Mouse (Mus musculus): ENCODE results near the gene Dennd2c. TPM values are rescaled to one million over a fixed set of nuclear protein-coding genes. Genes with fewer than 3 reads are reported as not detected.
"Not testable (repeated sequence)": the region's sequence is repeated elsewhere in the genome, so short reads cannot be mapped to it uniquely, and the experiment has no call there.

The Dennd2c gene
- polyA plus RNA-seq, 1 experiment from 2014 or later: 6.3 TPM

- WGBS: under 1% methylated on average over 56 of the region's 56 CpGs
- peaks cover 6% of the 10 kb centered on the region for H3K4me1 ChIP-seq (replicated peaks; ENCODE audit: control insufficient read depth, insufficient read depth, low read length)
- peak; percentile 96 for ATAC-seq (ENCODE audit: low read depth)
- peak within 1 kb of the TSS; percentile 76 for H3K4me2 ChIP-seq (ENCODE audit: low read depth, low read length)
- peaks cover 19% of the 10 kb centered on the region for H3K36me3 ChIP-seq (ENCODE audit: control insufficient read depth, insufficient read depth, low read length)
- H3K9ac ChIP-seq (ENCODE audit: low read length): peak within 1 kb of the TSS; percentile 92
- H3K9me3 ChIP-seq (ENCODE audit: control insufficient read depth, low read length): no peaks in the 10 kb centered on the region
- peak within 1 kb of the TSS; percentile 79 for H3K27ac ChIP-seq (ENCODE audit: low read length)
- no peaks in the 10 kb centered on the region for H3K27me3 ChIP-seq (ENCODE audit: control insufficient read depth, insufficient read depth, low read depth, low read length)
- peak within 1 kb of the TSS; percentile 94 for H3K4me3 ChIP-seq (ENCODE audit: low read length)
Observed at GRCm38 (mm10) chr3:103171505-103172267, 69.3 kb downstream of the Dennd2c start, which contains the start of gene Bcas2. Gene Bcas2 (plus strand): TSS chr3:103171655.

GRCm38 (mm10) chr3:103172615-103173014 is 70.2 kb downstream of the Dennd2c start:
- no peak for ATAC-seq (ENCODE audit: low read depth)
- peaks cover 27% of the 10 kb centered on the region for H3K36me3 ChIP-seq (ENCODE audit: control insufficient read depth, insufficient read depth, low read length)
- peak overlapping the region; percentile 94 for H3K4me3 ChIP-seq (ENCODE audit: low read length)
- no peaks in the 10 kb centered on the region for H3K9me3 ChIP-seq (ENCODE audit: control insufficient read depth, low read length)
- 17% methylated on average over 5 of the region's 5 CpGs for WGBS
- H3K9ac ChIP-seq (ENCODE audit: low read length): peak overlapping the region; percentile 92
- peak overlapping the region; percentile 67 for H3K4me2 ChIP-seq (ENCODE audit: low read depth, low read length)
- H3K27ac ChIP-seq (ENCODE audit: low read length): no peak overlapping the region
- peaks cover 6% of the 10 kb centered on the region for H3K4me1 ChIP-seq (replicated peaks; ENCODE audit: control insufficient read depth, insufficient read depth, low read length)
- no peaks in the 10 kb centered on the region for H3K27me3 ChIP-seq (ENCODE audit: control insufficient read depth, insufficient read depth, low read depth, low read length)

- H3K4me3 ChIP-seq (ENCODE audit: low read length): no peak overlapping the region
- no peak for ATAC-seq (ENCODE audit: low read depth)
- no peak overlapping the region for H3K27ac ChIP-seq (ENCODE audit: low read length)
- H3K4me2 ChIP-seq (ENCODE audit: low read depth, low read length): no peak overlapping the region
- H3K36me3 ChIP-seq (ENCODE audit: control insufficient read depth, insufficient read depth, low read length): peaks cover 33% of the 10 kb centered on the region
- peaks cover 6% of the 10 kb centered on the region for H3K4me1 ChIP-seq (replicated peaks; ENCODE audit: control insufficient read depth, insufficient read depth, low read length)
- H3K27me3 ChIP-seq (ENCODE audit: control insufficient read depth, insufficient read depth, low read depth, low read length): no peaks in the 10 kb centered on the region
- WGBS: 85% methylated on average over 4 of the region's 4 CpGs
- no peak overlapping the region for H3K9ac ChIP-seq (ENCODE audit: low read length)
- H3K9me3 ChIP-seq (ENCODE audit: control insufficient read depth, low read length): no peaks in the 10 kb centered on the region
Observed at GRCm38 (mm10) chr3:103176740-103177139, 74.3 kb downstream of the Dennd2c start.

GRCm38 (mm10) chr3:103179527-103179926 is 77.1 kb downstream of the Dennd2c start:
- H3K36me3 ChIP-seq (ENCODE audit: control insufficient read depth, insufficient read depth, low read length): peaks cover 30% of the 10 kb centered on the region
- no peaks in the 10 kb centered on the region for H3K27me3 ChIP-seq (ENCODE audit: control insufficient read depth, insufficient read depth, low read depth, low read length)
- no peaks in the 10 kb centered on the region for H3K9me3 ChIP-seq (ENCODE audit: control insufficient read depth, low read length)
- H3K9ac ChIP-seq (ENCODE audit: low read length): no peak overlapping the region
- no peaks in the 10 kb centered on the region for H3K4me1 ChIP-seq (replicated peaks; ENCODE audit: control insufficient read depth, insufficient read depth, low read length)
- no peak overlapping the region for H3K27ac ChIP-seq (ENCODE audit: low read length)
- H3K4me2 ChIP-seq (ENCODE audit: low read depth, low read length): no peak overlapping the region
- ATAC-seq (ENCODE audit: low read depth): no peak
- 90% methylated on average over 9 of the region's 9 CpGs for WGBS
- H3K4me3 ChIP-seq (ENCODE audit: low read length): no peak overlapping the region

- no peak for ATAC-seq (ENCODE audit: low read depth)
Observed at GRCm38 (mm10) chr3:103181171-103181570, 78.8 kb downstream of the Dennd2c start.

GRCm38 (mm10) chr3:103182821-103183220 is 80.4 kb downstream of the Dennd2c start:
- H3K9ac ChIP-seq (ENCODE audit: low read length): no peak overlapping the region
- H3K4me1 ChIP-seq (replicated peaks; ENCODE audit: control insufficient read depth, insufficient read depth, low read length): no peaks in the 10 kb centered on the region
- no peak for ATAC-seq (ENCODE audit: low read depth)
- WGBS: 78% methylated on average over 14 of the region's 14 CpGs
- H3K4me2 ChIP-seq (ENCODE audit: low read depth, low read length): no peak overlapping the region
- no peak overlapping the region for H3K4me3 ChIP-seq (ENCODE audit: low read length)
- H3K9me3 ChIP-seq (ENCODE audit: control insufficient read depth, low read length): no peaks in the 10 kb centered on the region
- H3K27ac ChIP-seq (ENCODE audit: low read length): no peak overlapping the region
- no peaks in the 10 kb centered on the region for H3K27me3 ChIP-seq (ENCODE audit: control insufficient read depth, insufficient read depth, low read depth, low read length)
- peaks cover 6% of the 10 kb centered on the region for H3K36me3 ChIP-seq (ENCODE audit: control insufficient read depth, insufficient read depth, low read length)

More at GRCm38 (mm10) chr3:103181171-103181570, 78.8 kb downstream of the Dennd2c start:
- Histone ChIP-seq H3K4me3 (ENCODE audit: low read length) (no peak overlapping the region), H3K4me1 (replicated peaks; ENCODE audit: control insufficient read depth, insufficient read depth, low read length) (no peaks in the 10 kb centered on the region), H3K9ac (ENCODE audit: low read length) (no peak overlapping the region), H3K27me3 (ENCODE audit: control insufficient read depth, insufficient read depth, low read depth, low read length) (no peaks in the 10 kb centered on the region), H3K36me3 (ENCODE audit: control insufficient read depth, insufficient read depth, low read length) (peaks cover 20% of the 10 kb centered on the region), H3K9me3 (ENCODE audit: control insufficient read depth, low read length) (no peaks in the 10 kb centered on the region), H3K4me2 (ENCODE audit: low read depth, low read length) (no peak overlapping the region), H3K27ac (ENCODE audit: low read length) (no peak overlapping the region)
- WGBS: 32% methylated on average over 4 of the region's 4 CpGs

- not testable (repeated sequence) for H3K27ac ChIP-seq (ENCODE audit: low read length); H3K4me1 ChIP-seq (replicated peaks; ENCODE audit: control insufficient read depth, insufficient read depth, low read length); H3K4me3 ChIP-seq (ENCODE audit: low read length); ATAC-seq (ENCODE audit: low read depth); H3K9me3 ChIP-seq (ENCODE audit: control insufficient read depth, low read length); H3K36me3 ChIP-seq (ENCODE audit: control insufficient read depth, insufficient read depth, low read length); H3K27me3 ChIP-seq (ENCODE audit: control insufficient read depth, insufficient read depth, low read depth, low read length); H3K9ac ChIP-seq (ENCODE audit: low read length); H3K4me2 ChIP-seq (ENCODE audit: low read depth, low read length)
Observed at GRCm38 (mm10) chr3:103184467-103184866, 82.1 kb downstream of the Dennd2c start.

- no peak overlapping the region for H3K9ac ChIP-seq (ENCODE audit: low read length)
- no peak overlapping the region for H3K4me3 ChIP-seq (ENCODE audit: low read length)
- H3K27me3 ChIP-seq (ENCODE audit: control insufficient read depth, insufficient read depth, low read depth, low read length): no peaks in the 10 kb centered on the region
- H3K4me1 ChIP-seq (replicated peaks; ENCODE audit: control insufficient read depth, insufficient read depth, low read length): no peaks in the 10 kb centered on the region
- H3K36me3 ChIP-seq (ENCODE audit: control insufficient read depth, insufficient read depth, low read length): no peaks in the 10 kb centered on the region
- no peak overlapping the region for H3K4me2 ChIP-seq (ENCODE audit: low read depth, low read length)
- no peaks in the 10 kb centered on the region for H3K9me3 ChIP-seq (ENCODE audit: control insufficient read depth, low read length)
- WGBS: 66% methylated on average over 5 of the region's 5 CpGs
- H3K27ac ChIP-seq (ENCODE audit: low read length): no peak overlapping the region
- no peak for ATAC-seq (ENCODE audit: low read depth)
Observed at GRCm38 (mm10) chr3:103188451-103188850, 86.0 kb downstream of the Dennd2c start.

- H3K27ac ChIP-seq (ENCODE audit: low read length): no peak overlapping the region
- H3K4me1 ChIP-seq (replicated peaks; ENCODE audit: control insufficient read depth, insufficient read depth, low read length): no peaks in the 10 kb centered on the region
- no peaks in the 10 kb centered on the region for H3K27me3 ChIP-seq (ENCODE audit: control insufficient read depth, insufficient read depth, low read depth, low read length)
- no peak for ATAC-seq (ENCODE audit: low read depth)
- no peak overlapping the region for H3K9ac ChIP-seq (ENCODE audit: low read length)
- H3K4me3 ChIP-seq (ENCODE audit: low read length): no peak overlapping the region
- WGBS: 88% methylated on average over 2 of the region's 2 CpGs
- no peaks in the 10 kb centered on the region for H3K9me3 ChIP-seq (ENCODE audit: control insufficient read depth, low read length)
- no peaks in the 10 kb centered on the region for H3K36me3 ChIP-seq (ENCODE audit: control insufficient read depth, insufficient read depth, low read length)
- H3K4me2 ChIP-seq (ENCODE audit: low read depth, low read length): no peak overlapping the region
Observed at GRCm38 (mm10) chr3:103188856-103189255, 86.5 kb downstream of the Dennd2c start.

All from lung, embryonic 16.5 days (tissue).